Comparison of ENCODE assay signal across 9 mouse cellular contexts in genomic region chr11:50226406-50226805, GRCm38 (mm10). TPM values are rescaled to one million over a fixed set of nuclear protein-coding genes. Genes with fewer than 3 reads are reported as not detected.
A peak's percentile ranks its signal among the peaks of the same experiment; 100 is the strongest.
DNase-seq lines count a peak whose midpoint lies in the region; ATAC-seq and TF ChIP-seq lines count a peak whose summit lies in the region.
"Had no signal": no experiment of that assay in that cellular context is flagged by ENCODE, and none has a peak within 500 bp of the region (broad histone marks: within the 10 kb centered on the region; RNA-seq: fewer than 3 reads in every experiment).

No protein-coding gene starts in this region.

- H3K4me3 ChIP-seq in heart, embryonic 11.5 days (ENCODE audit: low read depth, low read length) = peak overlapping the region; percentile 91
- H3K4me3 ChIP-seq in ES-Bruce4 (ENCODE audit: low read depth, low read length) = peak overlapping the region; percentile 64
- peak overlapping the region; percentile 89 for H3K4me3 ChIP-seq in forebrain, embryonic 16.5 days (replicated peaks; ENCODE audit: low read length)
- H3K4me3 ChIP-seq in liver, embryonic 16.5 days (ENCODE audit: low read depth, low read length) = peak overlapping the region; percentile 88

- peak overlapping the region; percentile 90 for H3K9ac ChIP-seq in heart, embryonic 11.5 days (ENCODE audit: low read depth, low read length)
- peak overlapping the region; percentile 85 for H3K9ac ChIP-seq in ES-Bruce4 (ENCODE audit: low read depth, poor library complexity, severe bottlenecking)
- peak overlapping the region; percentile 99 for H3K9ac ChIP-seq in forebrain, embryonic 16.5 days (replicated peaks; ENCODE audit: low read depth, low read length)
- peak overlapping the region; percentile 97 for H3K9ac ChIP-seq in liver, embryonic 16.5 days (ENCODE audit: low read depth, low read length)

- ATAC-seq in heart, embryonic 11.5 days (replicated peaks; ENCODE audit: insufficient number of reproducible peaks, low FRiP score, low TSS enrichment) = no peak
- no peak for ATAC-seq in forebrain, embryonic 16.5 days
- no peak for ATAC-seq in liver, embryonic 16.5 days (ENCODE audit: low read depth)

- DNase-seq in heart, adult 18-20 months = no peak
- no peak for DNase-seq in urinary bladder, adult 18-20 months (ENCODE audit: low spot score in 2 of 2)
- DNase-seq in adrenal gland, adult (ENCODE audit: inconsistent age in 2 of 2, low spot score in 1 of 2) = no peak
- no peak for DNase-seq in cerebellum, postnatal 10 days

- no peaks in the 10 kb centered on the region for H3K9me3 ChIP-seq in heart, embryonic 11.5 days (replicated peaks; ENCODE audit: control insufficient read depth, low read length)
- H3K9me3 ChIP-seq in ES-Bruce4 (replicated peaks; ENCODE audit: control insufficient read depth, insufficient read depth, low read length, poor library complexity, severe bottlenecking) = no peaks in the 10 kb centered on the region
- no peaks in the 10 kb centered on the region for H3K9me3 ChIP-seq in forebrain, embryonic 16.5 days (ENCODE audit: control insufficient read depth, low read length)
- no peaks in the 10 kb centered on the region for H3K9me3 ChIP-seq in liver, embryonic 16.5 days (replicated peaks; ENCODE audit: control insufficient read depth, low read length)

- TF ChIP-seq POLR2A in ES-Bruce4 (IDR thresholded peaks at IDR 0.05; ENCODE audit: insufficient read depth, low read length) = no peak

- H3K4me1 ChIP-seq in heart, embryonic 11.5 days (ENCODE audit: control insufficient read depth, insufficient read depth, low read length) = peaks cover 19% of the 10 kb centered on the region
- H3K4me1 ChIP-seq in ES-Bruce4 (ENCODE audit: control insufficient read depth, insufficient read depth, low read length) = peaks cover 8% of the 10 kb centered on the region
- H3K4me1 ChIP-seq in forebrain, embryonic 16.5 days (replicated peaks; ENCODE audit: control insufficient read depth, insufficient read depth, low read length) = peaks cover 47% of the 10 kb centered on the region
- peaks cover 59% of the 10 kb centered on the region for H3K4me1 ChIP-seq in liver, embryonic 16.5 days (ENCODE audit: control insufficient read depth, low read depth, low read length)

- H3K27ac ChIP-seq in heart, embryonic 11.5 days (ENCODE audit: low read depth, low read length) = peak overlapping the region; percentile 83; the same call in 1 of the 2 replicates
- no peak overlapping the region for H3K27ac ChIP-seq in ES-Bruce4 (ENCODE audit: insufficient read depth, low read length)
- no peak overlapping the region for H3K27ac ChIP-seq in forebrain, embryonic 16.5 days (ENCODE audit: low read length)
- peak overlapping the region; percentile 98 for H3K27ac ChIP-seq in liver, embryonic 16.5 days (ENCODE audit: low read length)

- no peaks in the 10 kb centered on the region for H3K36me3 ChIP-seq in heart, embryonic 11.5 days (ENCODE audit: control insufficient read depth, insufficient read depth, low read length)
- H3K36me3 ChIP-seq in ES-Bruce4 (ENCODE audit: control insufficient read depth, insufficient read depth, low read length, poor library complexity, severe bottlenecking) = no peaks in the 10 kb centered on the region
- peaks cover 2% of the 10 kb centered on the region; the same call in 1 of the 2 replicates for H3K36me3 ChIP-seq in forebrain, embryonic 16.5 days (ENCODE audit: control insufficient read depth, insufficient read depth)
- peaks cover 6% of the 10 kb centered on the region for H3K36me3 ChIP-seq in liver, embryonic 16.5 days (ENCODE audit: control insufficient read depth, insufficient read depth)

- H3K27me3 ChIP-seq in heart, embryonic 11.5 days (ENCODE audit: control insufficient read depth, insufficient read depth, low read length) = peaks cover 15% of the 10 kb centered on the region
- H3K27me3 ChIP-seq in ES-Bruce4 (ENCODE audit: control insufficient read depth, insufficient read depth, low read length, poor library complexity, severe bottlenecking) = no peaks in the 10 kb centered on the region
- no peaks in the 10 kb centered on the region for H3K27me3 ChIP-seq in forebrain, embryonic 16.5 days (replicated peaks; ENCODE audit: control insufficient read depth, insufficient read depth, low read length)
- no peaks in the 10 kb centered on the region for H3K27me3 ChIP-seq in liver, embryonic 16.5 days (ENCODE audit: control insufficient read depth, insufficient read depth, low read depth, low read length)
- H3K27me3 ChIP-seq: Patski had no signal

- TF ChIP-seq CTCF in ES-Bruce4 (IDR thresholded peaks at IDR 0.05; ENCODE audit: low read depth, low read length) = no peak

- TF ChIP-seq EP300 in ES-Bruce4 (IDR thresholded peaks at IDR 0.05; ENCODE audit: insufficient read depth, low read depth, low read length) = no peak

- WGBS in heart, embryonic 11.5 days (ENCODE audit: insufficient replicate concordance) = 31% methylated on average over 2 of the region's 2 CpGs
- 39% methylated on average over 2 of the region's 2 CpGs for WGBS in forebrain, embryonic 16.5 days
- 9% methylated on average over 2 of the region's 2 CpGs for WGBS in liver, embryonic 16.5 days (ENCODE audit: insufficient replicate concordance)

- H3K4me2 ChIP-seq in heart, embryonic 11.5 days = peak overlapping the region; percentile 97
- H3K4me2 ChIP-seq in forebrain, embryonic 16.5 days (ENCODE audit: low read length) = peak overlapping the region; percentile 93
- peak overlapping the region; percentile 80 for H3K4me2 ChIP-seq in liver, embryonic 16.5 days (ENCODE audit: low read depth, low read length)

RNA-seq across cellular contexts. Expression of gene Ltc4s, which starts 12.0 kb away (rescaled TPM):
- 0.74 TPM in 1 of 2 replicates, not detected in the other for polyA plus RNA-seq in heart, embryonic 11.5 days (2014; fragmentation: Nextera tagmentation; extraction: Ambion mirVana)
- 10 to 100 TPM in 1 of 2 experiments, 1 to 10 TPM in 1; 5.9 to 10.2 TPM for total RNA-seq in heart, adult 18-20 months (2021)
- polyA plus RNA-seq in ES-Bruce4 (2011; ENCODE audit: insufficient read depth, insufficient read length, low read depth, missing spikeins) = 2.7 and 3.1 TPM in 2 replicates
- 1.6 TPM in 2 replicates for polyA plus RNA-seq in forebrain, embryonic 16.5 days (2015; fragmentation: Nextera tagmentation; extraction: Ambion mirVana)
- 0.50 and 0.61 TPM in 2 replicates for polyA plus RNA-seq in liver, embryonic 16.5 days (2015; fragmentation: Nextera tagmentation; extraction: Ambion mirVana)
- polyA plus RNA-seq: Patski had no signal

RNA-seq across cellular contexts. Expression of gene Mgat4b, which starts 15.7 kb away (rescaled TPM):
- polyA plus RNA-seq in heart, embryonic 11.5 days (2014; fragmentation: Nextera tagmentation; extraction: Ambion mirVana) = 14.2 and 14.4 TPM in 2 replicates
- total RNA-seq in heart, adult 18-20 months (2021) = 10 to 100 TPM; 70.3 to 79.9 TPM
- polyA plus RNA-seq in ES-Bruce4 (2011; ENCODE audit: insufficient read depth, insufficient read length, low read depth, missing spikeins) = 30.8 and 37.0 TPM in 2 replicates
- polyA plus RNA-seq in forebrain, embryonic 16.5 days (2015; fragmentation: Nextera tagmentation; extraction: Ambion mirVana) = 30.6 and 33.5 TPM in 2 replicates
- 2.2 and 3.1 TPM in 2 replicates for polyA plus RNA-seq in liver, embryonic 16.5 days (2015; fragmentation: Nextera tagmentation; extraction: Ambion mirVana)

RNA-seq across cellular contexts. Expression of gene Sqstm1, which starts 15.8 kb away (rescaled TPM):
- polyA plus RNA-seq in heart, embryonic 11.5 days (2014; fragmentation: Nextera tagmentation; extraction: Ambion mirVana) = 159 and 197 TPM in 2 replicates
- 100 to 1,000 TPM; 367 to 455 TPM for total RNA-seq in heart, adult 18-20 months (2021)
- polyA plus RNA-seq in ES-Bruce4 (2011; ENCODE audit: insufficient read depth, insufficient read length, low read depth, missing spikeins) = 208 and 259 TPM in 2 replicates
- 305 and 322 TPM in 2 replicates for polyA plus RNA-seq in forebrain, embryonic 16.5 days (2015; fragmentation: Nextera tagmentation; extraction: Ambion mirVana)
- polyA plus RNA-seq in liver, embryonic 16.5 days (2015; fragmentation: Nextera tagmentation; extraction: Ambion mirVana) = 165 and 182 TPM in 2 replicates

RNA-seq across cellular contexts. Expression of gene Mrnip, which starts 52.2 kb away (rescaled TPM):
- polyA plus RNA-seq in heart, embryonic 11.5 days (2014; fragmentation: Nextera tagmentation; extraction: Ambion mirVana) = 15.3 and 17.6 TPM in 2 replicates
- 1 to 10 TPM; 2.4 to 3.0 TPM for total RNA-seq in heart, adult 18-20 months (2021)
- 11.0 and 12.8 TPM in 2 replicates for polyA plus RNA-seq in ES-Bruce4 (2011; ENCODE audit: insufficient read depth, insufficient read length, low read depth, missing spikeins)
- polyA plus RNA-seq in forebrain, embryonic 16.5 days (2015; fragmentation: Nextera tagmentation; extraction: Ambion mirVana) = 28.4 and 33.7 TPM in 2 replicates
- polyA plus RNA-seq in liver, embryonic 16.5 days (2015; fragmentation: Nextera tagmentation; extraction: Ambion mirVana) = 7.9 and 8.6 TPM in 2 replicates

Comparison
In these comparisons a context has a peak if more than half of its experiments do, and no peak if none do; other contexts are left out.
1. H3K27ac ChIP-seq: peak in heart, embryonic 11.5 days (single experiment) and liver, embryonic 16.5 days (single experiment); none in ES-Bruce4 (single experiment) and forebrain, embryonic 16.5 days (single experiment).
2. Peak in every context shown above with its lines, with median percentiles within 50 percentile points of each other: H3K4me2 ChIP-seq, H3K4me3 ChIP-seq and H3K9ac ChIP-seq.